Mouse (Mus musculus): ENCODE results near the gene Rbbp5.
"Not testable (repeated sequence)": the region's sequence is repeated elsewhere in the genome, so short reads cannot be mapped to it uniquely, and the experiment has no call there.

The Rbbp5 gene

GRCm38 (mm10) chr1:132476928-132477691 is at the start of gene Rbbp5:
Gene Rbbp5, plus strand, starts transcription at chr1:132477365.
- peak; percentile 95 for DNase-seq (ENCODE audit: low read depth, low spot score)

DNA sequence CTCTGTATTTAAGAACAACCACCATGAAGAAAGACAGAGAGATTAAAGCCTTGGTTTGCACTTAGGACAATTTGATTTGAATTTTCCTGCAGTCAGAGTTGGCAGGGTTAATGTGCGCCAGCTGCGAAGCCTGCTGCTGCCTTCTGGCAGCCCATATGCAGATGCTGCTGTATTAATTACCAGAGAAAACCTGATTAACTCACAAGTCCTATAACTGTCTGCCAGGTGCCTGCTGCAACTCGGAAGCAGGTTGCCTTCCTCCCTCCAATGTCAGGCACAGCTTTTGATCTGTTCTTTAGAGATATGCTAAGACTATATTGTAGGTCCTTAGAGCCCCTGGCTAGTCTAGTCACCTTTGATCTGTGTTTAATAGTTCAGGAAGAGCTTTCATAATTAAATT is 46.3 kb upstream of the Rbbp5 start:
- DNase-seq (ENCODE audit: low read depth, low spot score) = peak; percentile 65

DNA sequence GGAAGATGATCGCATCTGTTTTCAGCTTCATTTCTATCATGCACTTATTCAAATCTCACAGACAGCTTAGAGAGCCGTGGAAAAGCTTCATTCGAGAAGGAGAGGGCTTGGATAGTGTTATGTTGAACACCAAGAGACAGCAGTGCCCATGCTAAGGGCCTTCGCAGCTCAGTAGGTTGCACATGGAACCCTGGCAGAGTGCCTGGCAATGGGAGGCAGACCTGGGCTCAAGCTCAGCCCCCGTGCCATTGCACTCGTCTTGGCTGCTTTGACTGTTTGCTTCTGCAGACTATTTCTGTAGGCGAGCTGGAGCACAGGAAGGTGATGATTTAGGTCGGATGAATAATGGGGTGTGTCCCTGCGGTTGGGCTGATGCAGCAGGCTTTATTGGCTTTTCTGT is 45.4 kb upstream of the Rbbp5 start:
- DNase-seq (ENCODE audit: low read depth, low spot score) = peak; percentile 85

- DNase-seq (ENCODE audit: low read depth, low spot score) = peak; percentile 35
Measured at GRCm38 (mm10) chr1:132433349-132433748, 43.8 kb upstream of the Rbbp5 start.

DNA sequence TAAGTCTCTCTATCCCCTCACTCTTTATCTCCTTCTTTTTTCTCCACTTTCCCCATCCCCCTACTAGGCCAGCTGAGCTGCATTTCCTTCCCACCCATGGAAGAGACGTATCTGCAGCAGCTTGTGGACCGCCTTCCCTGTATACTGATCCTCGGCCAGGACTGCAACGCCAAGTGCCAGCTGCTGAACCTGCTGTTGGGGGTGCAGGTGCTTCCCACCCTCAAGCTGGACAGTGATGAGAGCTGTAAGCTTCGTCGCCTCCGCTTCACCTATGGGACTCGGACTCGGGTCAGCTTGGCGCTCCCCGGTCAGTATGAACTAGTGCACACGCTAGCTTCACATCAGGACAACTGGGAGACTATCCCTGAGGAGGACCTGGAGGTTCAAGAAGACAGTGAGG is 43.1 kb upstream of the Rbbp5 start:
- no peak for DNase-seq (ENCODE audit: low read depth, low spot score)

DNA sequence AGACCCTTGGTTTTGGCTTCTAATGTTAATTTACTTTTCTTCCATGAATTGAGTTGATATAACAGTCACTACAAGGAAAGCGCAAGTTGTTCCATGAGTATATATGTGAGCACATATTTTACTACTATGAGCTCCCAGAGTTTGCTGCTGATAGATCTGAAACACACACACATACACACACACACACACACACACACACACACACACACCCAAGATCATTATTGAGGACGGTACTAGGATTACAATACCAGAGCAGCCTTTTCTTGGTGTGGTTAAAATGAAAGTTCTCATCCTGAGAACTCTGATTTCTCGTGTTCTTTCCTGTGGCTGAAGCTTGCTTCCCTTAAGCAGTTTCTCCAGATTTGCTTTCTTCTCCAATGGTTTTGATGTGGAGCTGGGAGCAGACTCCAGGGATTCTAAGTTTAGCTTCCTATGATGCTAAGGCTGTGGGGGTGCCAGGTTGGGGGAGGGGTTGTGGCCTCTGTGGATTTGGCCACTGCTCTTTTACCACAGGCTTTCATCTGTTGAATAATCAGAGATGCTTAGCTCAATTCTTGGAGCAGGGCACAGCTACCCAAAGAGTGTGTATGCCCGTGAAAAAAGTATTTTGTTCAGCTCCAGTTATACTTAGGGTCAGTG is 40.7 kb upstream of the Rbbp5 start:
- DNase-seq (ENCODE audit: low read depth, low spot score) = no peak

DNA sequence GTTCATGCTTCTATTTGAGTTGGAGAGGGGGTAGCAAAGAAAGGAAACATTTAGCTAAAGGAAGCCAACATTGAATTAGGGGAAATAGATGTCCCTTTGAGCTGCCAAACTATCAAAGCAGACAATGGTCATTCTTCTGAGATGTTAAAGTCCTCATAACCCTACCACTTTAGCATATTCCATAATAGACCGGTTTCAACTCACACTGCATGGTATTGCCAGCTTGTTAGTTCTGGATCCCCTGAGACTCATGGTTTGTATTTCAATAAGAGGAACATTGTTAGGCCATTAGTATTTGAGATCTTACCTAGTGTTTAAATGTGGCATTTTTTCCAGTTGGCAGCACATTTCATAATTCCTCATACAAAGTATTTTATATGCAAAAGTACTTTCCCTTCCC is 40.2 kb upstream of the Rbbp5 start:
- DNase-seq (ENCODE audit: low read depth, low spot score) = no peak

DNA sequence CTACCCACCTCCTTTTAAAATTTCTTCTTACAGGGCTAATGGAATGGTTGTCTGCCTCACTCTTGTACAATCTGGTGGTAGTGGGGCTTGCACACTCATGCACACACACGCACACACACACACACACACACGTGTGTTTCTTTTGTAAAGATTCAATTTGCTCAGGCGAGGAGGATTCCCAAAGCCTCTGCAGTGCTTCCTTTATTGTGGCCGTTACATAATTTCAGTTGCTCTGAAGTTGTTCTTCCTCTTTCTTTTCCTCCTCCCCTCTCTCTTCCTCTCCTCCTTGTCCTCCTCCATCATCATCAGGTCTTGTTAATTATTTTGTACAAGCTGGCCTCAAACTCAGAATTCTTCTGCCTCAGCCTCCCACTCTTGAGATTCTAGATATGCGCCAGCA is 39.8 kb upstream of the Rbbp5 start:
- peak; percentile 29 for DNase-seq (ENCODE audit: low read depth, low spot score)

DNA sequence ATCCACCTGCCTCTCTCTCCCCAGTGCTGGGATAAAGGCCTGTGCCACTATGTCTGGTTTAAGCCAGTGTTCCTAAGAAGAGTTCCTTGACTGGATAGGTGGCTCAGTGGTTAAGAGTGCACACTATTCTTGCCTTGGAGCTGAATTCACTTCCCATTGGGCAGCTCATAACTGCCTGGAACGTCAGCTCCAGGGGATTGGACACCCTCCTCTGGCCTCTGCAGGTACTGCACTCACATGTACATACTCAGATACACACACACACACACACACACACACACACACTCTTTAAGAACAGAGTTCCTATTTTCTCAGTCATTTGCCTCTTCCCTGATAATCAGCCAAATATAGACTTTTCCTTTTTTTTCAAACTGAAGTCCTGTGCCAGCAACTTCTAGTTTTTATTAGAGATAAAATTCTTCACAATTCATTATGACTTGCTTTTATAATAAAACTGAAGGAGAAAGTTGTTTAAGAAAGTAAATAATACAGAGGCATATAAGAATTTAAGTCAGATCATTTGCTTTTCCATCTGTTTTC is 36.2 kb upstream of the Rbbp5 start:
- no peak for DNase-seq (ENCODE audit: low read depth, low spot score)

DNA sequence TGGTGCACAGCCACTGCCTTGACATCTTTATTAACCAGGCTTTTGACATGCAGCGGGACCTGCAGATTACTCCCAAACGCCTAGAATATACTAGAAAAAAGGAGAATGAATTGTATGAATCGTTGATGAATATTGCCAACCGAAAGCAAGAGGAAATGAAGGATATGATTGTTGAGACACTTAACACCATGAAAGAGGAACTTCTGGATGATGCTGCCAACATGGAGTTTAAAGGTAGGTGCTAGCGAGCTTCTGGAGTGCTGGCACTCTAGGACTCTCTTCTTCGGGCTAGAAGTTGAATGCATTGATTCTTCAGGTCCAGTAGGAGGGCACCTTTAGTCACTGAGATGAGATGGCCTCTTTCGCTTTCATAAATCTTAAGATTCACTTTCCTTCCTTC is 27.4 kb upstream of the Rbbp5 start:
- DNase-seq (ENCODE audit: low read depth, low spot score) = no peak

DNA sequence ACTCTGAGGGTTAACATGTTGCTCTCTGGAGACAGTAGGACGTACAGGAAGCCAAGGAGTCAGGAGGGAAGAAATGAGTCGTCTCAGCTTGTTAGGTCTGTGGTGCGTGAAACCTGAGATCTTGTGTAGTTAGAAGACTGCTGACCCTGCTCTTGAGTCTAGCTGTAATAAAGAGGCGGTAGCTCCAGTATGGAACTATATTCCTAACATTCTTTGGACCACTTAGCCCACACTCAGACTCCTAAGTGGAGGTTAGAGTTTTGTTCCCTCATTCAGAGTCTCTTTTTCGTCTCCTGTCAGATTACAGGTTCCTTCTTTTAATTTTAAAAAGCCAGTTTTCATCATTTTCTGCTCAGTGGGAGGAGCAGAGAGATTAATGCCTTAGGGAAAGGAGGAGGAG is 12.5 kb upstream of the Rbbp5 start:
- no peak for DNase-seq (ENCODE audit: low read depth, low spot score)

- DNase-seq (ENCODE audit: low read depth, low spot score) = peak; percentile 17
Measured at GRCm38 (mm10) chr1:132468926-132469325, 8.2 kb upstream of the Rbbp5 start.

- DNase-seq (ENCODE audit: low read depth, low spot score) = no peak
Measured at GRCm38 (mm10) chr1:132469519-132469918, 7.6 kb upstream of the Rbbp5 start.

DNA sequence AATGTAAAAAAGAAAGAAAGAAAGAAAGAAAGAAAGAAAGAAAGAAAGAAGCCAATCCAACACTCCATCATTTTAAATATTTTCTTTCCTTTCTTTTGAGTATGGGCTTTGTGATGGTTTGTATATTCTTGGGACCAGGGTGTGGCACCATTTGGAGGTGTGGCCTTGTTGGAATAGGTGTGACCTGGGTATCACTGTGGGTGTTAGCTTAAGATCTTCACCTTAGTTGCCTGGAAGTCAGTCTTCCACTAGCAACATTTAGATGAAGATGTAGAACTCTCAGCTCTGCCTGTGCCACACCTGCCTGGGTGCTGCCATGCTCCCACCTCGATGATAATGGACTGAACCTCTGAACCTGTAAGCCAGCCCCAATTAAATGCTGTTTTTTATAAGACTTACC is 7.1 kb upstream of the Rbbp5 start:
- DNase-seq (ENCODE audit: low read depth, low spot score) = not testable (repeated sequence)

DNA sequence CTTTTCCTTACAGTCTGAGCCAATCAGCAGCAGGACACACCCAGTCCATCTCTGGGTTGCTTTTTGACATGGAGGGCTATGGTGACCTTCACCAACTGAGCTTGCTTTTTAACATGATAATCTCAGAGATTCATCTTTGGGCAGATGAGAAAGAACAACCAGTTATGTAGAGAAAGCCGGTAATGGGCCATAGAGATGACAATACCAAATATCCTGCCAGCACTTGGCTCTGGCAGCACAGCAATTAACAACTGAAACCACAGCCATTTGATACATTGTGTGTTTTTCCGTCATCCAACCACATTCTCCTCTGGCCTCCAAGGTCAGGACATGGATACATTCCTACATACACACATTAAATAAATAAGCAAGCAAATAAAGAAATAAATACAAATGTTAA is 6.1 kb upstream of the Rbbp5 start:
- DNase-seq (ENCODE audit: low read depth, low spot score) = no peak

DNA sequence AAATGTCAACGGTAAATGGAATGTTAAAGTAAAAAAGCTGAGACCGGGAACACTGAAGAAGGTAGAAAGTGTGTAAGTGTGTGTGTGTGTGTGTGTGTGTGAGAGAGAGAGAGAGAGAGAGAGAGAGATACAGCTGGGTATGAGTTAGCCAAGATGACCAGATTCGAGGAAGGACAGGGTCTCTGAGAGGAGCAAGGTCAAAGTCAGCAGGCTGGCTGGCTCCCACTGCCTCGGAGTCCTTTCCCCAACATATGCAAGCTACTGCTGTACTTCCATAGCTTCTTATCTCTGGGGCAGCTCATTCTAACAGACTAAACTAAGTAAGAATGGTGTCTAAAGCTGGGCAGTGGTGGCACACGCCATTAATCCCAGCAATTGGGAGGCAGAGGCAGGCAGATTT is 5.7 kb upstream of the Rbbp5 start:
- no peak for DNase-seq (ENCODE audit: low read depth, low spot score)

DNA sequence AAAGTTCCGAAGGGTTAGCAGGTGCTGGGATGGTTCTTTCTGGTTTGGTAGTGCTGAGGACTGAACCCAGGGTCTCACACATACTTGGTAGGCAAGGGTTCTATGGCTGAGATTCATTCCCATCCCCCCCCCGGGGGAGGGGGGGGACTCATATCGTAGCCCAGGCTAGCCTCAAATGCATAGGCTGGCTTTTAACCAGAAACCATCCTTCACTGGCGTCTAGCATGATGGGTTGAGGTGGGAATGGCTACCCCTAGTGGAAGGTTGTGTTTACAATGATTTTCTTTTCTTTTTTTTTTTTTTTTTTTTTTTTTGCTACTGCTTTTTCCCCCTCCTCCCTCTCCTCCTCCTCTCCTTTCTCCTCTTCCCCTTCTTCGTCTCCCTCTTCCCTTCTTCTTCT is 4.6 kb upstream of the Rbbp5 start:
- DNase-seq (ENCODE audit: low read depth, low spot score) = peak; percentile 53

GRCm38 (mm10) chr1:132474496-132474895 is 2.7 kb upstream of the Rbbp5 start:
- DNase-seq (ENCODE audit: low read depth, low spot score) = peak; percentile 15

GRCm38 (mm10) chr1:132476575-132476927 is 614 bp upstream of the Rbbp5 start:
- DNase-seq (ENCODE audit: low read depth, low spot score) = no peak

- DNase-seq (ENCODE audit: low read depth, low spot score) = no peak
Measured at GRCm38 (mm10) chr1:132479438-132479837, 2.3 kb downstream of the Rbbp5 start.

DNA sequence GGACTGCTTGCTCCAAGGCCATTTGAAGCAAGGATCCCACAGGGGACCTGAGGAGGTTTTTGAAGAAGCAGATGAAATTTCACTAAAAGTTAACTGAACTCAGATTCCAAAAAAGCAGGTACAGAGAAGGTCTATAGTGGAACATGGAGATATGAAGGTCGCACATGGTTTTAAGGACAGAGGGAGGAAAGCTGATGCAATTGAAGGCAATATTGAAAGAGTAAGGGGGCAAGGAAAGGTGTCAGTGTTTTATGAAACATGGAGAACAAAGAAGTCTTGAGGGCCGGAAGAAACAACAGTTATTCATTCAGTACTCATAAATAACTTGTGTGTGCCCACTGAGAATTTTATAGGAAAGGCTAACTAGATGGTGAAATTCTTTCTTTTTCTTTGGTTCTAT is 4.5 kb downstream of the Rbbp5 start:
- no peak for DNase-seq (ENCODE audit: low read depth, low spot score)

DNA sequence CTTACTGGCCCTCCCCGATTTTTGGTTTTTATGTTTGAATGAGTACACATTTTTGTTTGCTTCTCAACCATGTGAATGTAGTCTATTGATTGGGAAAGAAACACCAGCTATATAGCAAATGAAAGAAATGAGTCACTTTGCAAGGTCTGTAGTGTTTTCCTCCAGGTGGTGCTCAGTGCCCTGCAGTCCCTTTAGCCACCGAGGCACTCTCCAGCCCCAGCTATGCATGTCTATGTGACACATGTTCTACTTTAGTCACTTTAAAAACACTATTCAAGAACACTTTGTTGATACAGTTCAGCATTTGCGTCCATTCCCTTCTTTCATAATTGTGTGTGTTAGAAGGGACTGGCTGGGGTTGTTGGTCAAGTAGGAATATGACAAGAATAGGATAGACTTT is 6.1 kb downstream of the Rbbp5 start:
- no peak for DNase-seq (ENCODE audit: low read depth, low spot score)

DNA sequence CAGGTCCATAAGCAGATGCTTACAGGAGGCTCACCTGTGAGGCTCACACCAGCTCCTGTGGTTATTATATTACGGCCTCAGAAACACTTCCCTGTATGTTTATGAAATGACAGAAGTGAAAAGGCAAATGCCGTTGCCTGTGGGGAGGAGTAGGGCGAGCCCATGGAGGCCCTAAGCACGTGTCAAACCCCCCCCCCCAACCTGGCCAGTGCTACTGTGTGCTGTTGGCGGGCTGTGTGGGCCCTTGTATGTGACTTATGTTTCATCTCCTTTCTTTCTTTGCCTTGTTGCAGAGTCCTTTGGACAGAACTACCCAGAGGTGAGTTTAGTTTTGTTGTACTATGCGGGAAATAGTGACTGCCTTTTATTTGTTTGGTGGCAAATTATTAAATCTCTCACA is 6.6 kb downstream of the Rbbp5 start:
- no peak for DNase-seq (ENCODE audit: low read depth, low spot score)
